Mouse (Mus musculus): ENCODE data around the gene Arid5b. TPM values are rescaled to one million over a fixed set of nuclear protein-coding genes. Genes with fewer than 3 reads are reported as not detected.

The Arid5b gene
- polyA plus RNA-seq, 2 experiments: 1.3 to 3.3 TPM

DNA sequence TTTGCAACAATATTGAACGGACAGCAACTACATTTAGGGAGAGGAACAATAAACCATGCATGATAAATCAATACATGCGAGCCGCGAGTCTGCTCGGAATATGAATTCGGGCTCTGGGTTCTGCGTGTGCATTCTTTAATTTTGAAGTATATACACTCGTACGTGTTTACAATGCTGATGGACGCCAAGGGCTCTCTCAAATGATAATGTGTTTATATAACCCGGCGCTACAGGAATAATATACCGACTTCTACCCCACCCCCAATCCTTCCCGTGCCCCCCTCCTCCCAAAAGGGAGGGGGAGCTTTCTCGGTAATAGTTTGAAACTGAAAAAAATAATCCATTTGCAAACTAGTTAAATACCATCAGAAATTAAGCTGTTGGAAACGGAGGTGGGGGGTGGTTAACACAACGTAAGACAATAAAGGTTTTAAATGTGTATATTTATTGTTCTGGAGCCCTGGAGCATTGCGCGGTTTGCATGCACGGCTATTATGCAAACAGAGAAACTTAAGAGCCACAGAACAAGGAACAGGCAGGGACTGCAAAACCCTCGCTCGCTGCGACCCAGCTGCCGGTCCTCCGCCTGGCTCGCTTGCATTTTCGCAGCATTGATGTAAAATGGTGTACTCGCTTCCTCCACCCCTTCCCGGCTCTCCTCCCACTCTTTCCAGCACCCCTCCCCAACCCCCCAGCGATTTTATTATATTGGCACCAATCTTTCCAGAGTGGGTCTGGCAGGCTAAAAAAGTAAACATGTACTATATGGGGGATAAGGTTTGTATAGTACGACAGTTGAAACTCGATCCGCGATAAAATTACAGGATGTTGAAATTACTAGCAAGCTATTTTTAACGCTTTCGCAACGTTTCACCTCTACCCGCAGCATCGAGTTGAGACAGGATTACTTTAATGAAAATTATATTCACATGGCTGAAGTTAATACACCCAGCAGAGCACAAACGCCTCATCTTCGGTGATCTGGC is 1.3 kb upstream of the Arid5b start:
- H3K4me2 ChIP-seq (ENCODE audit: low read depth): peak overlapping the region; percentile 72
- no peak overlapping the region for H3K27ac ChIP-seq
- no peak for ATAC-seq (ENCODE audit: insufficient read depth)
- peak overlapping the region; percentile 59 to 66 for H3K4me3 ChIP-seq (ENCODE audit: insufficient read depth in 1 of 2, low read depth in 2 of 2, low read length in 2 of 2)
- peaks cover 22% of the 10 kb centered on the region for H3K27me3 ChIP-seq (ENCODE audit: control insufficient read depth, insufficient read depth, low read length)
- TF ChIP-seq EP300 (IDR thresholded peaks at IDR 0.05; ENCODE audit: low read depth) (no peak), CTCF (IDR thresholded peaks at IDR 0.05; ENCODE audit: low read depth) (no peak)
- H3K9ac ChIP-seq (replicated peaks): peak overlapping the region; percentile 31
- no peaks in the 10 kb centered on the region for H3K9me3 ChIP-seq (ENCODE audit: control insufficient read depth, low read length)
- WGBS (ENCODE audit: insufficient replicate concordance): under 1% methylated on average over 41 of the region's 41 CpGs
- H3K4me1 ChIP-seq (replicated peaks; ENCODE audit: control insufficient read depth in 2 of 2, insufficient read depth in 2 of 2, low read length in 1 of 2): peaks cover 0 to 1% of the 10 kb centered on the region in 2 experiments; a peak in 1 of 4 replicates
- H3K36me3 ChIP-seq (replicated peaks; ENCODE audit: control insufficient read depth, insufficient read depth, low read depth): no peaks in the 10 kb centered on the region
- no peak for DNase-seq (ENCODE audit: low read depth in 3 of 3, low spot score in 3 of 3)

DNA sequence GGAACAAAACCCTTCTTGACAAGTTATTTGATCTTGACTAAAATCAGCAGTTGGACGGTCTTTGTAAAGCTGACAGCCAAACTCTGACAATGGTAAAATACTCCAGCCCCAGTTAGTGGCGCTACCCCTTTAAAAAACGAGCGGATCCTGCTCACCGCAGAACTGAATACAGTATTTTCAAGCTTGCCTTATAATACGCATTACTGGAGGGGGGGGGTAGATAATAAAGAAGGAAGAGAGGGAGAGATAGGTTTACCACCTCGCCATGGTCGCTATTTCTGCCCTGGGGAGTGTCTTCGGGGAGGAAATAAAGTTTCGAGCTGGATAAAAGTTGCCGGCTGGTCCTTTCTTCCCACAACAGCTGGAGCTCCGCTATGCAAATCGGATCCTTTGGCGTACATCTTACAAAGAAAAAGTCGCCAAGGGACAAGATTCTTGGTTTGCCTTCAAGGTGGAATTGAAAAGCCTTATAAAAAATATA is 829 bp downstream of the Arid5b start:
- DNase-seq (ENCODE audit: low read depth in 3 of 3, low spot score in 3 of 3) (no peak), ATAC-seq (ENCODE audit: insufficient read depth) (no peak)
- H3K4me1 ChIP-seq (replicated peaks; ENCODE audit: control insufficient read depth in 2 of 2, insufficient read depth in 2 of 2, low read length in 1 of 2): no peaks in the 10 kb centered on the region; a peak in 1 of 4 replicates
- peak overlapping the region; percentile 72 for H3K4me2 ChIP-seq (ENCODE audit: low read depth)
- 0 out of 2 replicates have a peak overlapping the region, but pooled peaks have one; percentile 46 for H3K9ac ChIP-seq (replicated peaks)
- H3K27me3 ChIP-seq (ENCODE audit: control insufficient read depth, insufficient read depth, low read length): peaks cover 22% of the 10 kb centered on the region
- WGBS (ENCODE audit: insufficient replicate concordance): under 1% methylated on average over 15 of the region's 15 CpGs
- peak overlapping the region; percentile 56 to 59 for H3K4me3 ChIP-seq (ENCODE audit: insufficient read depth in 1 of 2, low read depth in 2 of 2, low read length in 2 of 2)
- no peak overlapping the region for H3K27ac ChIP-seq
- H3K36me3 ChIP-seq (replicated peaks; ENCODE audit: control insufficient read depth, insufficient read depth, low read depth): no peaks in the 10 kb centered on the region
- H3K9me3 ChIP-seq (ENCODE audit: control insufficient read depth, low read length): no peaks in the 10 kb centered on the region
- TF ChIP-seq EP300 (IDR thresholded peaks at IDR 0.05; ENCODE audit: low read depth) (no peak), CTCF (IDR thresholded peaks at IDR 0.05; ENCODE audit: low read depth) (no peak)

DNA sequence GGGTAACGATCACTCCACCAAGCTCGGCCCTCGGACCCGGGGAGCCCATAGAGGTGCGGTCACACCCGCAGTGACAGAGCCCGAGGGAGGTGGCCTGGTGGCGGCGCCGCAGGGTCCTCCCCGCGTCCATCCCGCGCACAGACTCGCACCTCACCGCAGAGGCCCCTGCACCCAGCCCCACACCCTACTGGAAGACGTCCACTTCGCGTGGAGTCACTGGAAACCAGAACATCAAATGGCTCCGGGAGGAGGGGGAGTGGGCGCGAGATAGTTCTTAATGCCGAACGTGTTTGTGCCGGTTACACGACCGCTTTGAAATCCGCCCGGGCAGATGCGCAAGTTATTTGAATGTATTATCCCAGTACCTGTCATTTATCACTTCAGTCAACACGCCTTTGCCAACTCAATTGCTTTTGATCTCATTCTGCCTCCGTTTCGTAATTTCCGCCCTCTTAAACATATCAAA is 1.5 kb downstream of the Arid5b start:
- peak; percentile 50; the same call in 1 of the 2 replicates for ATAC-seq (ENCODE audit: insufficient read depth)
- under 1% methylated on average over 34 of the region's 34 CpGs for WGBS (ENCODE audit: insufficient replicate concordance)

GRCm38 (mm10) chr10:68276350-68276975 is 2.1 kb downstream of the Arid5b start:
- Histone ChIP-seq H3K27me3 (ENCODE audit: control insufficient read depth, insufficient read depth, low read length) (peaks cover 22% of the 10 kb centered on the region), H3K4me1 (replicated peaks; ENCODE audit: control insufficient read depth in 2 of 2, insufficient read depth in 2 of 2, low read length in 1 of 2) (no peaks in the 10 kb centered on the region; a peak in 1 of 4 replicates), H3K4me3 (ENCODE audit: insufficient read depth in 1 of 2, low read depth in 2 of 2, low read length in 2 of 2) (peak overlapping the region; percentile 59 to 65), H3K4me2 (ENCODE audit: low read depth) (peak overlapping the region; percentile 72), H3K36me3 (replicated peaks; ENCODE audit: control insufficient read depth, insufficient read depth, low read depth) (no peaks in the 10 kb centered on the region), H3K9ac (replicated peaks) (peak overlapping the region; percentile 38), H3K27ac (no peak overlapping the region), H3K9me3 (ENCODE audit: control insufficient read depth, low read length) (no peaks in the 10 kb centered on the region)
- peak; percentile 71 for ATAC-seq (ENCODE audit: insufficient read depth)
- WGBS (ENCODE audit: insufficient replicate concordance): under 1% methylated on average over 29 of the region's 29 CpGs
- no peak for DNase-seq (ENCODE audit: low read depth in 3 of 3, low spot score in 3 of 3)
- no peak for TF ChIP-seq EP300 (IDR thresholded peaks at IDR 0.05; ENCODE audit: low read depth)
- no peak for TF ChIP-seq CTCF (IDR thresholded peaks at IDR 0.05; ENCODE audit: low read depth)

More for the DNA sequence above, 1.5 kb downstream of the Arid5b start:
- Histone ChIP-seq H3K27me3 (ENCODE audit: control insufficient read depth, insufficient read depth, low read length) (peaks cover 22% of the 10 kb centered on the region), H3K27ac (no peak overlapping the region), H3K9me3 (ENCODE audit: control insufficient read depth, low read length) (no peaks in the 10 kb centered on the region), H3K4me2 (ENCODE audit: low read depth) (peak overlapping the region; percentile 72), H3K4me3 (ENCODE audit: insufficient read depth in 1 of 2, low read depth in 2 of 2, low read length in 2 of 2) (peak overlapping the region; percentile 59 to 65), H3K4me1 (replicated peaks; ENCODE audit: control insufficient read depth in 2 of 2, insufficient read depth in 2 of 2, low read length in 1 of 2) (no peaks in the 10 kb centered on the region; a peak in 1 of 4 replicates), H3K36me3 (replicated peaks; ENCODE audit: control insufficient read depth, insufficient read depth, low read depth) (no peaks in the 10 kb centered on the region), H3K9ac (replicated peaks) (peak overlapping the region; percentile 38)
- DNase-seq (ENCODE audit: low read depth in 3 of 3, low spot score in 3 of 3): no peak
- TF ChIP-seq EP300 (IDR thresholded peaks at IDR 0.05; ENCODE audit: low read depth): no peak
- TF ChIP-seq CTCF (IDR thresholded peaks at IDR 0.05; ENCODE audit: low read depth): peak; percentile 11; the same call in 1 of the 2 replicates

Measured in liver, embryonic 14.5 days (tissue).